Mouse (Mus musculus): ENCODE measurements around the gene Socs7. TPM values are rescaled to one million over a fixed set of nuclear protein-coding genes. Genes with fewer than 3 reads are reported as not detected.

Socs7 gene
- polyA plus RNA-seq, 1 experiment = 6.0 TPM

GRCm38 (mm10) chr11:97440441-97440881 lies 78.1 kb downstream of the Socs7 start:
- TF ChIP-seq CTCF (IDR thresholded peaks at IDR 0.05; ENCODE audit: extremely low read depth, insufficient read depth, insufficient read length, insufficient replicate concordance) (no peak), POLR2A (IDR thresholded peaks at IDR 0.05; ENCODE audit: low read depth, low read length) (no peak)
- WGBS = 4% methylated on average over 34 of the region's 34 CpGs
- no peak for DNase-seq (ENCODE audit: low read depth in 1 of 2, low spot score in 2 of 2)
- H3K4me3 ChIP-seq (ENCODE audit: extremely low read depth, insufficient read depth, insufficient read length) = peak overlapping the region; percentile 50
- peaks cover 12% of the 10 kb centered on the region for H3K4me1 ChIP-seq (ENCODE audit: control insufficient read depth, insufficient read depth, insufficient read length)
- H3K27ac ChIP-seq (ENCODE audit: insufficient read depth, low read length) = peak overlapping the region; percentile 37
- H3K36me3 ChIP-seq (ENCODE audit: control insufficient read depth, insufficient read depth, low read length) = no peaks in the 10 kb centered on the region; the same call in 1 of the 2 replicates
- peaks cover 9% of the 10 kb centered on the region for H3K27me3 ChIP-seq (ENCODE audit: control insufficient read depth, insufficient read depth, low read length)

GRCm38 (mm10) chr11:97441036-97441657 lies 78.8 kb downstream of the Socs7 start:
- H3K27ac ChIP-seq (ENCODE audit: insufficient read depth, low read length) = peak overlapping the region; percentile 37; the same call in 1 of the 2 replicates
- peaks cover 9% of the 10 kb centered on the region for H3K27me3 ChIP-seq (ENCODE audit: control insufficient read depth, insufficient read depth, low read length)
- 41% methylated on average over 15 of the region's 15 CpGs for WGBS
- H3K4me1 ChIP-seq (ENCODE audit: control insufficient read depth, insufficient read depth, insufficient read length) = peaks cover 8% of the 10 kb centered on the region
- peak overlapping the region; percentile 50 for H3K4me3 ChIP-seq (ENCODE audit: extremely low read depth, insufficient read depth, insufficient read length)
- TF ChIP-seq POLR2A (IDR thresholded peaks at IDR 0.05; ENCODE audit: low read depth, low read length) = no peak
- TF ChIP-seq CTCF (IDR thresholded peaks at IDR 0.05; ENCODE audit: extremely low read depth, insufficient read depth, insufficient read length, insufficient replicate concordance) = no peak
- no peak for DNase-seq (ENCODE audit: low read depth in 1 of 2, low spot score in 2 of 2)
- H3K36me3 ChIP-seq (ENCODE audit: control insufficient read depth, insufficient read depth, low read length) = no peaks in the 10 kb centered on the region; the same call in 1 of the 2 replicates

- H3K27ac ChIP-seq (ENCODE audit: insufficient read depth, low read length) = peak overlapping the region; percentile 37; the same call in 1 of the 2 replicates
- H3K4me3 ChIP-seq (ENCODE audit: extremely low read depth, insufficient read depth, insufficient read length) = peak overlapping the region; percentile 50
- TF ChIP-seq POLR2A (IDR thresholded peaks at IDR 0.05; ENCODE audit: low read depth, low read length) (no peak), CTCF (IDR thresholded peaks at IDR 0.05; ENCODE audit: extremely low read depth, insufficient read depth, insufficient read length, insufficient replicate concordance) (no peak)
- 18% methylated on average over 3 of the region's 3 CpGs for WGBS
- peaks cover 5% of the 10 kb centered on the region; the same call in 1 of the 2 replicates for H3K4me1 ChIP-seq (ENCODE audit: control insufficient read depth, insufficient read depth, insufficient read length)
- H3K36me3 ChIP-seq (ENCODE audit: control insufficient read depth, insufficient read depth, low read length) = no peaks in the 10 kb centered on the region; the same call in 1 of the 2 replicates
- H3K27me3 ChIP-seq (ENCODE audit: control insufficient read depth, insufficient read depth, low read length) = peaks cover 9% of the 10 kb centered on the region
- DNase-seq (ENCODE audit: low read depth in 1 of 2, low spot score in 2 of 2) = no peak
Measured at GRCm38 (mm10) chr11:97441658-97442125, 79.3 kb downstream of the Socs7 start.

- peak overlapping the region; percentile 39; the same call in 1 of the 2 replicates for H3K27ac ChIP-seq (ENCODE audit: insufficient read depth, low read length)
- no peaks in the 10 kb centered on the region; the same call in 1 of the 2 replicates for H3K36me3 ChIP-seq (ENCODE audit: control insufficient read depth, insufficient read depth, low read length)
- 74% methylated on average over 11 of the region's 11 CpGs for WGBS
- H3K4me3 ChIP-seq (ENCODE audit: extremely low read depth, insufficient read depth, insufficient read length) = no peak overlapping the region
- peaks cover 9% of the 10 kb centered on the region for H3K27me3 ChIP-seq (ENCODE audit: control insufficient read depth, insufficient read depth, low read length)
- H3K4me1 ChIP-seq (ENCODE audit: control insufficient read depth, insufficient read depth, insufficient read length) = peaks cover 5% of the 10 kb centered on the region; the same call in 1 of the 2 replicates
- DNase-seq (ENCODE audit: low read depth in 1 of 2, low spot score in 2 of 2) = no peak
- TF ChIP-seq POLR2A (IDR thresholded peaks at IDR 0.05; ENCODE audit: low read depth, low read length) (no peak), CTCF (IDR thresholded peaks at IDR 0.05; ENCODE audit: extremely low read depth, insufficient read depth, insufficient read length, insufficient replicate concordance) (no peak)
Measured at GRCm38 (mm10) chr11:97442891-97443675, 80.7 kb downstream of the Socs7 start.

GRCm38 (mm10) chr11:97445596-97445995 lies 83.2 kb downstream of the Socs7 start:
- WGBS = 92% methylated on average over 6 of the region's 6 CpGs
- H3K4me3 ChIP-seq (ENCODE audit: extremely low read depth, insufficient read depth, insufficient read length) = no peak overlapping the region
- no peak for DNase-seq (ENCODE audit: low read depth in 1 of 2, low spot score in 2 of 2)
- H3K27me3 ChIP-seq (ENCODE audit: control insufficient read depth, insufficient read depth, low read length) = peaks cover 2% of the 10 kb centered on the region; the same call in 1 of the 2 replicates
- no peaks in the 10 kb centered on the region for H3K4me1 ChIP-seq (ENCODE audit: control insufficient read depth, insufficient read depth, insufficient read length)
- no peak for TF ChIP-seq POLR2A (IDR thresholded peaks at IDR 0.05; ENCODE audit: low read depth, low read length)
- H3K36me3 ChIP-seq (ENCODE audit: control insufficient read depth, insufficient read depth, low read length) = no peaks in the 10 kb centered on the region; the same call in 1 of the 2 replicates
- peak overlapping the region; percentile 29; the same call in 1 of the 2 replicates for H3K27ac ChIP-seq (ENCODE audit: insufficient read depth, low read length)

GRCm38 (mm10) chr11:97445999-97446511 lies 83.7 kb downstream of the Socs7 start:
- TF ChIP-seq POLR2A (IDR thresholded peaks at IDR 0.05; ENCODE audit: low read depth, low read length) (no peak), CTCF (IDR thresholded peaks at IDR 0.05; ENCODE audit: extremely low read depth, insufficient read depth, insufficient read length, insufficient replicate concordance) (no peak)
- H3K27me3 ChIP-seq (ENCODE audit: control insufficient read depth, insufficient read depth, low read length) = no peaks in the 10 kb centered on the region; the same call in 1 of the 2 replicates
- no peaks in the 10 kb centered on the region for H3K4me1 ChIP-seq (ENCODE audit: control insufficient read depth, insufficient read depth, insufficient read length)
- peak overlapping the region; percentile 29; the same call in 1 of the 2 replicates for H3K27ac ChIP-seq (ENCODE audit: insufficient read depth, low read length)
- no peak overlapping the region for H3K4me3 ChIP-seq (ENCODE audit: extremely low read depth, insufficient read depth, insufficient read length)
- WGBS = 71% methylated on average over 4 of the region's 4 CpGs
- no peak for DNase-seq (ENCODE audit: low read depth in 1 of 2, low spot score in 2 of 2)
- H3K36me3 ChIP-seq (ENCODE audit: control insufficient read depth, insufficient read depth, low read length) = no peaks in the 10 kb centered on the region; the same call in 1 of the 2 replicates

Measured in spleen, adult 2 months (tissue).